Mouse (Mus musculus) kidney, postnatal 0 days (tissue): ENCODE results near the gene Eefsec. TPM values are rescaled to one million over a fixed set of nuclear protein-coding genes. Genes with fewer than 3 reads are reported as not detected.

Experiments
- ATAC-seq: fragments of 200-750 bp; cut with Nextera tagmentation; replicated peaks from 2 replicates; pipeline ENCODE4 v1.8.0; 2017; ENCODE audit warnings: low read depth, moderate number of reproducible peaks, moderate TSS enrichment, moderate library complexity; ENCODE audit not compliant: low FRiP score
- DNase-seq: peaks from one replicate; pipeline ENCODE4 v3.0.0-alpha.2; 2016; ENCODE audit warnings: low spot score
- H3K27ac ChIP-seq: fragments of 300-500 bp; sonication (generic); 2 replicates; pipeline ENCODE4 v1.5.1; 2014; ENCODE audit warnings: mild to moderate bottlenecking
- H3K27me3 ChIP-seq: fragments of 300-500 bp; sonication (generic); 2 replicates; pipeline ENCODE4 v1.6.1; 2014; ENCODE audit warnings: low read length, mixed read lengths; ENCODE audit not compliant: insufficient read depth
- H3K36me3 ChIP-seq: fragments of 300-500 bp; sonication (generic); 2 replicates; pipeline ENCODE4 v1.6.1; 2014; ENCODE audit warnings: low read length, mixed read lengths; ENCODE audit not compliant: insufficient read depth
- H3K4me1 ChIP-seq: fragments of 300-500 bp; sonication (generic); replicated peaks from 2 replicates; pipeline ENCODE4 v1.6.1; 2014; ENCODE audit warnings: antibody characterized with exemption, low read length, mixed read lengths; ENCODE audit not compliant: insufficient read depth
- H3K4me2 ChIP-seq: fragments of 300-500 bp; sonication (generic); 2 replicates; pipeline ENCODE4 v1.6.1; 2014; ENCODE audit warnings: mild to moderate bottlenecking, low read length, moderate library complexity, mixed read lengths
- H3K4me3 ChIP-seq: fragments of 300-500 bp; sonication (generic); replicated peaks from 2 replicates; pipeline ENCODE4 v1.5.1; 2014; ENCODE audit warnings: low read depth, low read length
- H3K9ac ChIP-seq: fragments of 300-500 bp; sonication (generic); 2 replicates; pipeline ENCODE4 v1.6.1; 2014; ENCODE audit warnings: low read depth, low read length
- H3K9me3 ChIP-seq: fragments of 300-500 bp; sonication (generic); replicated peaks from 2 replicates; pipeline ENCODE4 v1.6.1; 2016; ENCODE audit warnings: low read length, inconsistent platforms, mixed read lengths
- CTCF ChIP-seq: IDR thresholded peaks from 2 replicates; pipeline ENCODE4 v1.5.1; 2016; ENCODE audit warnings: antibody characterized with exemption, low read depth, mild to moderate bottlenecking, moderate library complexity
- WGBS: fragments of 180-500 bp; shearing (Covaris S2); extraction: QIAGEN DNeasy Blood & Tissue Kit; methylation state at CpG from one replicate; pipeline ENCODE4 v1.1.7; 2014; 5-methylcytosine and 5-hydroxymethylcytosine counted together
- polyA plus RNA-seq: library from polyadenylated mRNA; unstranded; fragments of >200 nt; fragmentation: Nextera tagmentation; extraction: Ambion mirVana; gene quantifications from 2 replicates; pipeline ENCODE4 v1.2.1, GENCODE M21; 2015

Eefsec gene
- polyA plus RNA-seq, 1 experiment from 2014 or later, result 34.8 TPM

- Histone ChIP-seq H3K27me3 (no peaks in the 10 kb centered on the region), H3K4me3 (no peak overlapping the region), H3K27ac (no peak overlapping the region), H3K4me1 (no peaks in the 10 kb centered on the region), H3K9me3 (no peaks in the 10 kb centered on the region), H3K36me3 (peaks cover 61% of the 10 kb centered on the region), H3K9ac (no peak overlapping the region), H3K4me2 (no peak overlapping the region)
- 79% methylated on average over 6 of the region's 6 CpGs for WGBS
- no peak for ATAC-seq
- no peak for DNase-seq
- no peak for TF ChIP-seq CTCF
Measured at GRCm38 (mm10) chr6:88485378-88485777, 39.0 kb upstream of the Eefsec start.

- Histone ChIP-seq H3K36me3 (peaks cover 73% of the 10 kb centered on the region), H3K4me1 (no peaks in the 10 kb centered on the region), H3K27ac (no peak overlapping the region), H3K9ac (no peak overlapping the region), H3K27me3 (no peaks in the 10 kb centered on the region), H3K4me3 (no peak overlapping the region), H3K9me3 (no peaks in the 10 kb centered on the region), H3K4me2 (no peak overlapping the region)
- TF ChIP-seq CTCF, result no peak
- ATAC-seq (no peak), DNase-seq (no peak)
Measured at GRCm38 (mm10) chr6:88483913-88484312, 37.6 kb upstream of the Eefsec start.

- Histone ChIP-seq H3K9ac (no peak overlapping the region), H3K36me3 (peaks cover 76% of the 10 kb centered on the region), H3K27ac (no peak overlapping the region), H3K4me2 (no peak overlapping the region), H3K9me3 (no peaks in the 10 kb centered on the region), H3K4me1 (no peaks in the 10 kb centered on the region), H3K4me3 (no peak overlapping the region), H3K27me3 (no peaks in the 10 kb centered on the region)
- DNase-seq (no peak), ATAC-seq (no peak)
- TF ChIP-seq CTCF, result no peak
- WGBS, result 66% methylated on average over 7 of the region's 7 CpGs
Measured at GRCm38 (mm10) chr6:88483111-88483510, 36.8 kb upstream of the Eefsec start.

- H3K9me3 ChIP-seq, result no peaks in the 10 kb centered on the region
- ATAC-seq (no peak), DNase-seq (no peak)
- H3K9ac ChIP-seq, result no peak overlapping the region
- no peak overlapping the region for H3K27ac ChIP-seq
- no peak for TF ChIP-seq CTCF
- H3K36me3 ChIP-seq, result peaks cover 74% of the 10 kb centered on the region
- no peaks in the 10 kb centered on the region for H3K27me3 ChIP-seq
- 27% methylated on average over 6 of the region's 6 CpGs for WGBS
- H3K4me2 ChIP-seq, result no peak overlapping the region
- no peak overlapping the region for H3K4me3 ChIP-seq
- no peaks in the 10 kb centered on the region for H3K4me1 ChIP-seq
Measured at GRCm38 (mm10) chr6:88480421-88480820, 34.1 kb upstream of the Eefsec start.

- 65% methylated on average over 6 of the region's 6 CpGs for WGBS
- Histone ChIP-seq H3K4me3 (no peak overlapping the region), H3K4me1 (0 out of 2 replicates have a peak, but pooled peaks cover 5% of the 10 kb centered on the region), H3K9ac (no peak overlapping the region), H3K27ac (no peak overlapping the region), H3K27me3 (no peaks in the 10 kb centered on the region), H3K36me3 (peaks cover 38% of the 10 kb centered on the region), H3K9me3 (no peaks in the 10 kb centered on the region), H3K4me2 (no peak overlapping the region)
- DNase-seq (no peak), ATAC-seq (no peak)
- TF ChIP-seq CTCF, result no peak
Measured at GRCm38 (mm10) chr6:88469878-88470277, 23.5 kb upstream of the Eefsec start.

GRCm38 (mm10) chr6:88465181-88465920, 19.0 kb upstream of the Eefsec start, which contains the start of gene Ruvbl1:
TSS of gene Ruvbl1 (plus strand) at chr6:88465409.
- H3K27ac ChIP-seq, result no peak within 1 kb of the TSS
- peaks cover 14% of the 10 kb centered on the region for H3K36me3 ChIP-seq
- H3K4me2 ChIP-seq, result peak within 1 kb of the TSS; percentile 56
- DNase-seq (peak; percentile 98), ATAC-seq (peak; percentile 99)
- H3K4me1 ChIP-seq, result 0 out of 2 replicates have a peak, but pooled peaks cover 5% of the 10 kb centered on the region
- H3K4me3 ChIP-seq, result peak within 1 kb of the TSS; percentile 68
- H3K27me3 ChIP-seq, result no peaks in the 10 kb centered on the region
- under 1% methylated on average over 39 of the region's 42 CpGs for WGBS
- H3K9me3 ChIP-seq, result no peaks in the 10 kb centered on the region
- H3K9ac ChIP-seq, result peak within 1 kb of the TSS; percentile 74
- TF ChIP-seq CTCF, result no peak

- Histone ChIP-seq H3K27ac (no peak overlapping the region), H3K4me2 (no peak overlapping the region), H3K9me3 (no peaks in the 10 kb centered on the region), H3K27me3 (no peaks in the 10 kb centered on the region), H3K36me3 (no peaks in the 10 kb centered on the region), H3K9ac (no peak overlapping the region), H3K4me1 (no peaks in the 10 kb centered on the region), H3K4me3 (no peak overlapping the region)
- no peak for ATAC-seq
- WGBS, result 65% methylated on average over 2 of the region's 2 CpGs
- no peak for TF ChIP-seq CTCF
- DNase-seq, result no peak
Measured at GRCm38 (mm10) chr6:88454545-88454944, 8.2 kb upstream of the Eefsec start.
